Mouse (Mus musculus): ENCODE measurements around the gene Adamts17. TPM values are rescaled to one million over a fixed set of nuclear protein-coding genes. Genes with fewer than 3 reads are reported as not detected.

Gene Adamts17
- polyA plus RNA-seq, 1 experiment from 2014 or later, result 3.5 TPM

GRCm38 (mm10) chr7:67027696-67028095, 188.2 kb downstream of the Adamts17 start:
- Histone ChIP-seq H3K9me3 (no peaks in the 10 kb centered on the region), H3K4me2 (replicated peaks) (no peak overlapping the region), H3K4me1 (no peaks in the 10 kb centered on the region), H3K27ac (replicated peaks) (no peak overlapping the region), H3K4me3 (no peak overlapping the region), H3K27me3 (no peaks in the 10 kb centered on the region), H3K36me3 (no peaks in the 10 kb centered on the region), H3K9ac (replicated peaks) (no peak overlapping the region)
- no peak for ATAC-seq (replicated peaks)
- 96% methylated on average over 5 of the region's 5 CpGs for WGBS

- no peaks in the 10 kb centered on the region for H3K4me1 ChIP-seq
- H3K4me3 ChIP-seq, result no peak overlapping the region
- H3K9ac ChIP-seq (replicated peaks), result no peak overlapping the region
- H3K36me3 ChIP-seq, result no peaks in the 10 kb centered on the region
- no peaks in the 10 kb centered on the region for H3K27me3 ChIP-seq
- H3K27ac ChIP-seq (replicated peaks), result no peak overlapping the region
- no peaks in the 10 kb centered on the region for H3K9me3 ChIP-seq
- WGBS, result 79% methylated on average over 4 of the region's 4 CpGs
- ATAC-seq (replicated peaks), result no peak
- no peak overlapping the region for H3K4me2 ChIP-seq (replicated peaks)
These were observed 189.4 kb downstream of the Adamts17 start for GRCm38 (mm10) chr7:67028902-67029301.

DNA sequence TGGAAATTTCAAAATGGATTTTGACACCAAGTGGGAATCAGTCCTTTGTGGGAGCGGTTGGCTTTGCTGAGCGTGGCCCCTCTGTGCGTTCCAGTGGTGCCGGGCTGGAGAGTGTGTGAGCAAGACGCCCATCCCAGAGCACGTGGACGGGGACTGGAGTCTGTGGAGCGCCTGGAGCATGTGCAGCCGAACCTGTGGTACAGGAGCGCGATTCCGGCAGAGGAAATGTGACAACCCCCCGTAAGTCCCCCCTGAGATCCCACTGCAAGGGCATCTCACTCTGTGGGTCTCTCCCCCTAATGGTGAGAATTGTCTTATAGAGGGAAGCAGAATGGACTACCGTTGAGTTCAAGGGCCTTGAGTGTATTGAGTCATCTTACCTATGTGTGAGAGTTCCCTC, 189.9 kb downstream of the Adamts17 start:
- Histone ChIP-seq H3K9me3 (no peaks in the 10 kb centered on the region), H3K4me1 (no peaks in the 10 kb centered on the region), H3K27me3 (no peaks in the 10 kb centered on the region), H3K36me3 (no peaks in the 10 kb centered on the region), H3K27ac (replicated peaks) (no peak overlapping the region), H3K4me2 (replicated peaks) (no peak overlapping the region), H3K9ac (replicated peaks) (no peak overlapping the region), H3K4me3 (no peak overlapping the region)
- 94% methylated on average over 14 of the region's 14 CpGs for WGBS
- no peak for ATAC-seq (replicated peaks)

DNA sequence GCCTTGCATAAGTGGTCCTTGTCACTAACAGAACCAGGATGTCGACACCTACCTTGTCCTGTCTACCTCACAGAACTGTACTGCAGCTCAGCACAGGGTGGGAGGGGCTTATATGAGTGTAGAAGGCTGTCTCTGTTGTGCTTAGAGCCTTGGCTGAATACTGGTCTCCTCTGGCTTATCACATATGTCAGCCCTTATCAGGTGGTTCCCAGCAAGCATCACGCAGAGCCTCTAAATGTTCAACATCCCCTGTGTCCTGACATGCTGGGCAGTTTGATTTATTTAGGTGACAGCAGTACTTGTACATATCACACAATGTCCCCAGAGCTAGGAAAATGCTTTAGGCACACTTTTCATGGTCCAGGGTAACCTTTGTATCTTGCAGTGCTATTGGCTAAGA, 191.7 kb downstream of the Adamts17 start:
- no peaks in the 10 kb centered on the region for H3K27me3 ChIP-seq
- H3K4me3 ChIP-seq, result no peak overlapping the region
- H3K36me3 ChIP-seq, result no peaks in the 10 kb centered on the region
- WGBS, result 94% methylated on average over 2 of the region's 2 CpGs
- H3K4me2 ChIP-seq (replicated peaks), result no peak overlapping the region
- H3K4me1 ChIP-seq, result no peaks in the 10 kb centered on the region
- ATAC-seq (replicated peaks), result no peak
- no peak overlapping the region for H3K27ac ChIP-seq (replicated peaks)
- no peaks in the 10 kb centered on the region for H3K9me3 ChIP-seq
- no peak overlapping the region for H3K9ac ChIP-seq (replicated peaks)

DNA sequence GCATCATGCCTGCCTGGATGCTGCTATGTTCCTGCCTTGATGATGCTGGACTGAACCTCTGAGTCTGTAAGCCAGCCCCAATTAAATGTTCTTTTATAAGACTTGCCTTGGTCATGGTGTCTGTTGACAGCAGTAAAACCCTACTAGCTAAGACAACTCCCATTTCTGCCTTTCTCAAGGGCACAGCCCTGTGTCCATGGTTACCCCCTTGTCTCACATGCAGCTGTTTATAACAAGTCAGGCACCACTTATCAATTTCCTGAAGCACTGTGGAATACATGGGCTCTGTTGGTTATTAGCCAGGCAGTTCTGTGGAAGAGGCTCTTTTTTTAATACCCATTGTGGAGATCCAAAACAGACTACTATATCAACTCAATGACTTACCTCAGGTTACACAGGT, 193.1 kb downstream of the Adamts17 start:
- H3K4me2 ChIP-seq (replicated peaks), result no peak overlapping the region
- no peaks in the 10 kb centered on the region for H3K27me3 ChIP-seq
- H3K9me3 ChIP-seq, result no peaks in the 10 kb centered on the region
- no peak for ATAC-seq (replicated peaks)
- no peak overlapping the region for H3K4me3 ChIP-seq
- no peaks in the 10 kb centered on the region for H3K4me1 ChIP-seq
- H3K9ac ChIP-seq (replicated peaks), result no peak overlapping the region
- H3K27ac ChIP-seq (replicated peaks), result no peak overlapping the region
- no peaks in the 10 kb centered on the region for H3K36me3 ChIP-seq

DNA sequence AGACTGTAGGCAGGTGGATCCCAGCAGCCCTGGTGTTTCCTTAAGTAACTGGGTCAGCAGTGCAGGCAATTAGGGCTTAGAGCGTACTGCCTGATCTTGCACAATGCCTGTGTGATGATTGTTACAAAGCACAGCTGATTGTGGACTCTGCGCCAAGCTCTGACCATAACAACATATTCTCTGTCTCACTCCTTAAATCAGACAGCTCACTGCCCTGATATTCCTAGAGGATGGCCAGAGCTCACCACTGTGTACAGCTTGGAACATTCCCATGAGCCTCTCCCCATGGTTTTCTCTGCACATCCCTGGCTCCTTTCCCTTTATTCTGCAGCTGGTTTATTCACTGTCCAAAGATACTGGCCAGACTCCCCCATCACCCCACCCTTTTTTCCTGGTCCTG, 194.8 kb downstream of the Adamts17 start:
- Histone ChIP-seq H3K9me3 (no peaks in the 10 kb centered on the region), H3K27ac (replicated peaks) (no peak overlapping the region), H3K4me1 (no peaks in the 10 kb centered on the region), H3K36me3 (no peaks in the 10 kb centered on the region), H3K9ac (replicated peaks) (no peak overlapping the region), H3K27me3 (no peaks in the 10 kb centered on the region), H3K4me2 (replicated peaks) (no peak overlapping the region), H3K4me3 (no peak overlapping the region)
- no peak for ATAC-seq (replicated peaks)
- 66% methylated on average over 2 of the region's 2 CpGs for WGBS

DNA sequence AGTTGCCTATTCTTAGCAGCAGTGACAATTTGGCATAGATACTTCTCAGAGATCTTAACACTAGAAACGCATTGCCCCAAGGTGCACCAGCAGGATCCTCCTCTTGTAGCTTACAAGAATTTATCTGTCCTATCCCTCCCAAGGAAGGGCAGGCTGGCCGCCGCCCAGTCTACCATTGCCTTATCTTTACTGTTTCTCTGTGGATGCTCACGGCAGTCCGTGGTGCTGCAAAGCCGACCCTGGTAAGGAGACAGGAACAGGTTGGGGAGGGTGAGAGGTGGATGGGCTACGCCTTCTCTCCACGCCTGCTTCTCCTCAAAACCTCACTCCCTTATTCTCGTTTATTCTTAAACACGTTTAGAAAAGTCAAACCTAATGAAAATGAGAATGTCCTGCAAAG, 195.7 kb downstream of the Adamts17 start:
- H3K27me3 ChIP-seq, result no peaks in the 10 kb centered on the region
- H3K4me3 ChIP-seq, result no peak overlapping the region
- no peaks in the 10 kb centered on the region for H3K9me3 ChIP-seq
- H3K4me2 ChIP-seq (replicated peaks), result no peak overlapping the region
- H3K4me1 ChIP-seq, result no peaks in the 10 kb centered on the region
- WGBS, result 90% methylated on average over 10 of the region's 10 CpGs
- no peaks in the 10 kb centered on the region for H3K36me3 ChIP-seq
- ATAC-seq (replicated peaks), result no peak
- no peak overlapping the region for H3K9ac ChIP-seq (replicated peaks)
- H3K27ac ChIP-seq (replicated peaks), result no peak overlapping the region

- Histone ChIP-seq H3K36me3 (no peaks in the 10 kb centered on the region), H3K4me3 (no peak overlapping the region), H3K4me1 (no peaks in the 10 kb centered on the region), H3K9me3 (no peaks in the 10 kb centered on the region), H3K4me2 (replicated peaks) (no peak overlapping the region), H3K27me3 (no peaks in the 10 kb centered on the region), H3K27ac (replicated peaks) (no peak overlapping the region), H3K9ac (replicated peaks) (no peak overlapping the region)
- no peak for ATAC-seq (replicated peaks)
- 94% methylated on average over 5 of the region's 5 CpGs for WGBS
These were observed 196.1 kb downstream of the Adamts17 start for GRCm38 (mm10) chr7:67035661-67036060.

DNA sequence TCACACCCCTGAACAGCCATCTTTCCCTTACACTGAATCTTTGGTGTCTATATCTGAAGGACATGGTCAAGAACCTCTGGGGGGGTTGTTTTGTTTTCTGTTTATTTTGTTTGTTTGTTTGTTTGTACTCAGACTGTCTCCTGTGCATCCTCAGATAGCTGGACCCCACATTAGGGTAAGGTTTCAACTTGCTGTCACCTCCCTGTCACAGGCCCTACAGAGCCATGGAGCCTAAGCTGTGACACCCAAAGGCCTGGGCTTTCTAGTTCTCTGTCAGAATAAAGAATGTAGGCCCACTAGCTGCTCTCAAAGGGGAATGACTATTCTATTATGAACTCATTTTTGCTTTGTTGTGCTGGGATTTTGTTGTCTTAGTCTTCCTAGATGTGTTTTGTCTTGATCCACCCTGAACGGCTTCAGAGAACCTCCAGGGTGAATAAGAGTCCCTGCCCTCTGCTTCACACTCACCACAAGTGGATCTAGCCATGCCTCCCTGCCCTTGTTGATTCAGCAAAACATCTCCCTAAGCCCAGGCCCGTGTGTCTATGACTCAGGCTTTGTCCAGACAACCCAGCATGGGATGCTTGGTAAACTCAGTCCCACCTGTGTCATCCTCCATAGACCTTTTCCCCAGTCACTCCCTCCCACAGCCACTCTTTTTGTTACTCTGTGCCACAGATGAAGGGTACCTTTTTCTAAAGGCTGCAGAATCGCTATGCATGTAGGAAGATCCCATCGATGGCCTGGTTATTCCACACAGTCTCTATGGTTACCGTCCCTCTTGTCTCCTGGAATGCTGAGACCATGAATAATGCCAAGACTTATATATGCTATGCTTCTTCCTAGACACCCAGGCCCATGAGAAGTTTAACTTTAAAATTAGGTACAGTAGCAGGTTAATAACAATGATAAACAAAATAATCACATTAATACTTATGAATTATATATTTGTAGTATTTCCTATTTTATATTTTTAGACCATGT, 197.3 kb downstream of the Adamts17 start:
- Histone ChIP-seq H3K27ac (replicated peaks) (no peak overlapping the region), H3K4me2 (replicated peaks) (no peak overlapping the region), H3K9ac (replicated peaks) (no peak overlapping the region), H3K4me3 (no peak overlapping the region), H3K36me3 (no peaks in the 10 kb centered on the region), H3K4me1 (no peaks in the 10 kb centered on the region), H3K9me3 (no peaks in the 10 kb centered on the region), H3K27me3 (no peaks in the 10 kb centered on the region)
- ATAC-seq (replicated peaks), result no peak
- 76% methylated on average over 5 of the region's 5 CpGs for WGBS

DNA sequence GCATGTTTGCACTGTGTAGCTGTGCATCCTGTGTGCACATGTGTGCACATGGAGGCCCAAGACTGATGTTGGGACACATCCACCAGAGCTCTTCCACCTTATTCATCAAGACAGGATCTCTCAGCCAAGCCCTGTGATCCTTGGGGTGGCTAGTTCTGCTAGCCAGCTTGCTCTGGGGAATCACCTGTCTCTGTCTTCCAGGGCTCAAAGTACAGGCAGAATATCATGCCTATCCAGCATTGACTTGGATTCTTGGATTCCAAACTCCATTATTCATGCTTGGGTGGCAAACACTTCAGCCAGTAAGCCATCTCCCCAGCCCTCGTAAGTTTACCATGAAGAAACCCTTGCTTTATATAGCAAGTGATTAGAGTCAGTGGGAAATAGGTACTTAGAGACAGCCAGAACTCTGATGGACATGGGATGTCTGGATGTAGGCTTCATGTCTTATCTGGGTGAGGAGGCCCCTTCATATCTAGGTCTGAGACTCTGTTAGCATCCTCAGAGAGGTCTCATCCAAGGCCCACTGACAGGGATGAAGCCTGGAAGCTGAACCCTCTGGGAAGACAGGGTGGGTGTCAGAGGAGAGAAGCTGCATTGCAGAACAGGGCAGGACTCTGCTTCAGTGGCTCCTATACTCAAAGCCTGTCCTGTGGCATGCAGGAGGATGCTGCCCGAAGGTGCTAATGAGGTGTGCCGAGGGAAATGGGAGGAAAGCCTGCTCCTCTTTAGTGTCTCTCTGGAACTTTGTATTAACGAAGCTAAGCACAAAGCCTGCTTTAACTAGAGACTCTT, 198.4 kb downstream of the Adamts17 start:
- no peak overlapping the region for H3K27ac ChIP-seq (replicated peaks)
- no peak overlapping the region for H3K4me2 ChIP-seq (replicated peaks)
- no peak for ATAC-seq (replicated peaks)
- H3K4me1 ChIP-seq, result no peaks in the 10 kb centered on the region
- no peaks in the 10 kb centered on the region for H3K9me3 ChIP-seq
- no peaks in the 10 kb centered on the region for H3K36me3 ChIP-seq
- H3K9ac ChIP-seq (replicated peaks), result no peak overlapping the region
- H3K27me3 ChIP-seq, result no peaks in the 10 kb centered on the region
- H3K4me3 ChIP-seq, result no peak overlapping the region
- 64% methylated on average over 4 of the region's 4 CpGs for WGBS

DNA sequence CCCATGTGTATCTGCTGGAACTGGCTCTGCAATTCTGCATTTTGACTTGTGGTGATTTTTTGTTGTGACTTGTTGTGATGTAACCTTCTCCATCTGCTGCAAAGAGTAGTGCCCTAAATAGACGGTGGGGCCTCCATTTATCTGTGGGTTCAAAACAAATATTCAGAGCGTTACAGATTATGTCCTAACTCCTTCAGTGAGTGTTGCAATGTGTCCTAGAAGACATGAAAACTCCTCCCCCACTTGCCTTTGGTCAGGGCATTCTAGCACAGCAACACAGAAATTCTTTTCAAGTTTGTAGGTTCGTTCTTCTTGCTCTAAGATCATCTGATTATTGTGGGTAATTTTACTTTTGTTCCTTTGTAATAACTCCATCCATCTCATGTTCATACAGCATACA, 199.6 kb downstream of the Adamts17 start:
- Histone ChIP-seq H3K9me3 (no peaks in the 10 kb centered on the region), H3K4me2 (replicated peaks) (no peak overlapping the region), H3K4me1 (no peaks in the 10 kb centered on the region), H3K27me3 (no peaks in the 10 kb centered on the region), H3K27ac (replicated peaks) (no peak overlapping the region), H3K9ac (replicated peaks) (no peak overlapping the region), H3K36me3 (no peaks in the 10 kb centered on the region), H3K4me3 (no peak overlapping the region)
- 79% methylated on average over 3 of the region's 3 CpGs for WGBS
- no peak for ATAC-seq (replicated peaks)

DNA sequence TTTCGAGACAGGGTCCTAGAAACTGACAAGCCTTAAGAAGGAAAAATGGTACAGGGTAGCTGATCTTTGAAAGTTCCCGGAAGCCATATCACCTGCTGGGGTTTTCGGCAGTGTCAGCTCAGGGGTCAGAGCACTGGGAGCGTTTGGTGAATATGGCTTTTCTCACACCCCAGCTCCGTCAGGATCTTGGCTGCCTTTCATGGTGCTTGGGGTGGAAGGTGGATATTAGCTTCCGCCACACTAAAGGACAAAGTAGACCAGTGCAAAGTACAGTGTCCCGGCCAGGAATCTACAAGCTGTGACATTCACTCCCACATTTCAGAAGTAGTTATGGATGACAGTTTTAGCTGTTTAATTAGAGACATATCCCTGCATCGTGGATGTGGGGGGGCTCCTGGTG, 200.3 kb downstream of the Adamts17 start:
- no peak overlapping the region for H3K4me2 ChIP-seq (replicated peaks)
- 78% methylated on average over 8 of the region's 8 CpGs for WGBS
- H3K27ac ChIP-seq (replicated peaks), result no peak overlapping the region
- no peak for ATAC-seq (replicated peaks)
- no peaks in the 10 kb centered on the region for H3K4me1 ChIP-seq
- H3K4me3 ChIP-seq, result no peak overlapping the region
- H3K9ac ChIP-seq (replicated peaks), result no peak overlapping the region
- no peaks in the 10 kb centered on the region for H3K36me3 ChIP-seq
- no peaks in the 10 kb centered on the region for H3K27me3 ChIP-seq
- no peaks in the 10 kb centered on the region for H3K9me3 ChIP-seq

Measured in forebrain, embryonic 15.5 days (tissue).